Mouse (Mus musculus): Measurements from ENCODE around the gene Insc. TPM values are rescaled to one million over a fixed set of nuclear protein-coding genes. Genes with fewer than 3 reads are reported as not detected.

The Insc gene
- polyA plus RNA-seq, 1 experiment from 2014 or later = 3.0 TPM

- no peak for ATAC-seq (ENCODE audit: low FRiP score, low read depth)
- Histone ChIP-seq H3K4me3 (no peak overlapping the region), H3K4me1 (0 out of 2 replicates have a peak, but pooled peaks cover 6% of the 10 kb centered on the region), H3K36me3 (no peaks in the 10 kb centered on the region), H3K4me2 (replicated peaks) (no peak overlapping the region), H3K27me3 (no peaks in the 10 kb centered on the region), H3K9ac (no peak overlapping the region), H3K9me3 (no peaks in the 10 kb centered on the region), H3K27ac (no peak overlapping the region)
Measured at GRCm38 (mm10) chr7:114892618-114893257, 149.2 kb downstream of the Insc start.

DNA sequence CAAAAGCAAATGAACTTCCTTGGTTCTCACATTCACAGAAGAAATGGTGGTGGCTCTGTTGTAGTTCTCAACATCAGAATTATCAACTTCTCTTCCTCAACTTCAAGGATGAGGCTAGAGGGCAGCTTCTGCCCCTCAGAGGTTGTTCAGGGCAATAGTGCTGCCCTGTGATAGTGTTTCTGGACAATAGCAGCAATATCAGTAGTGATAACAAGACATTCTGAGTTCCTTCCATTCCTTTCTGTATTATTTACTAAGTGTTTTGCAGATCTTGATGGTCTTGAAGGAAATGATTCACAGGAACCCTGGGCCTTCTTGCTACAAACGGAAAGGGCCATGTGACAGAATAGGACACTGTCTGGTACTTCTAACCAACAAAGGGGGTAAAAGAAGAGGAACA, 150.4 kb downstream of the Insc start:
- WGBS = 69% methylated on average over 1 of the region's 1 CpGs
- Histone ChIP-seq H3K4me2 (replicated peaks) (no peak overlapping the region), H3K27me3 (no peaks in the 10 kb centered on the region), H3K9me3 (no peaks in the 10 kb centered on the region), H3K4me1 (0 out of 2 replicates have a peak, but pooled peaks cover 6% of the 10 kb centered on the region), H3K27ac (no peak overlapping the region), H3K36me3 (no peaks in the 10 kb centered on the region), H3K4me3 (no peak overlapping the region), H3K9ac (no peak overlapping the region)
- ATAC-seq (ENCODE audit: low FRiP score, low read depth) = no peak

GRCm38 (mm10) chr7:114896966-114897697, 153.6 kb downstream of the Insc start:
- H3K4me2 ChIP-seq (replicated peaks) = no peak overlapping the region
- 59% methylated on average over 15 of the region's 15 CpGs for WGBS
- H3K36me3 ChIP-seq = no peaks in the 10 kb centered on the region
- no peaks in the 10 kb centered on the region for H3K27me3 ChIP-seq
- ATAC-seq (ENCODE audit: low FRiP score, low read depth) = no peak
- H3K9ac ChIP-seq = no peak overlapping the region
- H3K4me1 ChIP-seq = 0 out of 2 replicates have a peak, but pooled peaks cover 6% of the 10 kb centered on the region
- no peak overlapping the region for H3K27ac ChIP-seq
- no peaks in the 10 kb centered on the region for H3K9me3 ChIP-seq
- no peak overlapping the region for H3K4me3 ChIP-seq

Other genes with a start within 250 kb of the Insc start
- gene Cyp2r1, start 180.7 kb upstream of the Insc start, polyA plus RNA-seq (2015; fragmentation: Nextera tagmentation; extraction: Ambion mirVana) = 2.0 and 2.4 TPM in 2 replicates
- 4.4 and 4.8 TPM in 2 replicates for gene Calca, start 107.3 kb upstream of the Insc start, polyA plus RNA-seq (2015; fragmentation: Nextera tagmentation; extraction: Ambion mirVana)
- 0.65 and 1.5 TPM in 2 replicates for gene Calcb, start 25.1 kb upstream of the Insc start, polyA plus RNA-seq (2015; fragmentation: Nextera tagmentation; extraction: Ambion mirVana)

All from limb, embryonic 13.5 days (tissue).